Mouse (Mus musculus) gastrocnemius, adult 18-20 months (tissue): Measurements from ENCODE around the gene Olfr984. TPM values are rescaled to one million over a fixed set of nuclear protein-coding genes. Genes with fewer than 3 reads are reported as not detected.

Source experiments
- DNase-seq: peaks from one replicate; pipeline ENCODE4 v3.0.0; 2021; ENCODE audit warnings: low spot score
- long read RNA-seq, 2 experiments: library from polyadenylated mRNA; stranded (forward); transcript quantifications; one replicate each; pipeline ENCODE4 v2.0.0; 2021
- total RNA-seq, 2 experiments: library from RNA; stranded (reverse); gene quantifications; 2 replicates each; pipeline ENCODE4 v1.2.3; 2021

The Olfr984 gene
- total RNA-seq, result not detected
- long read RNA-seq, experiment 1, result 0 reads
- long read RNA-seq, experiment 2, result 0 reads

GRCm38 (mm10) chr9:40114106-40114505, at the start of gene Olfr984:
TSS of gene Olfr984 (minus strand) at chr9:40114206.
- no peak for DNase-seq

- no peak for DNase-seq
Observed at GRCm38 (mm10) chr9:40155118-40155644, 41.2 kb upstream of the Olfr984 start.

GRCm38 (mm10) chr9:40141544-40141943, 27.5 kb upstream of the Olfr984 start:
- no peak for DNase-seq

DNA sequence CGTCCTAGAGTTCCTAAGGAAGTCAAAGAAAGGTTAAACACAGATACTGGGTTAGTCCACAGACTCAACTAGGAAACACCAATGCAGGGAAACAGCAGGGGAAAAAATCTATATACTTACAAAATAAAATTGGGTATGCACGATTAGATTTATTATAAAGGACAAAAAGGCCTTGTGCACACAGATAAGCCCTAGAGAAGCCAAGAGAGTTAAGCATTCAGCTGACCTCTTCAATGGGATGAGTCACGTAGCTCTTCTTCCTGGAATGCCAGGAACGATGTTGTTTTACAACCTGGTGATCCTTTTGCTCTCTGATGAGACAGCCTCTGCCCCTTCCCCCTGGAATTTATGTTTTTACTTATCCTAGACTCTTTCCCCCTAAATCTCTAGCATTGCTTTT, 25.5 kb upstream of the Olfr984 start:
- DNase-seq, result no peak

- no peak for DNase-seq
Observed at GRCm38 (mm10) chr9:40136987-40137688, 23.1 kb upstream of the Olfr984 start.

- no peak for DNase-seq
Observed at GRCm38 (mm10) chr9:40130556-40130955, 16.6 kb upstream of the Olfr984 start.

DNA sequence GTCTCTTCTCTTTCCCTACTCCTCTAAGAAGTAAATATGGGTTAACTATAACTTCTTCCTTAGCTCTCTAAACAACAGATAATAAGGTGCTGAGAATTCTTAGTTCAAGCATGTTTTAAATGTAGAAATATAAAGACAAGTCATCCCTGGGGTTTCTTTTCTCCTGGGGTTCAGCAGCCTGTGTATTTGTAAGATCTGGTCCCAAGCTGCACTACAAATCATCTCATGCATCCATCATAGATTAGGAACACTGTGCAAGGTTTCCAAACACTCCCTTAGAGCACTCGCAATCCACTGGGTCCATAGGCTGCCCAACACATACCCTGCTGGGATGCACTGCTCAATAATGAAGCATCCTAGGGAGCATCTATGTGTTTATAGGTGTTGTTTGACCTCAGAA, 16.1 kb upstream of the Olfr984 start, which contains the start of gene Olfr985:
Gene Olfr985, minus strand, starts transcription at position 101 of the 400 bp plus-strand sequence.
- DNase-seq, result no peak

- DNase-seq, result no peak
Observed at GRCm38 (mm10) chr9:40117287-40117659, 3.3 kb upstream of the Olfr984 start.

GRCm38 (mm10) chr9:40116645-40117286, 2.8 kb upstream of the Olfr984 start:
- DNase-seq, result peak; percentile 55

DNA sequence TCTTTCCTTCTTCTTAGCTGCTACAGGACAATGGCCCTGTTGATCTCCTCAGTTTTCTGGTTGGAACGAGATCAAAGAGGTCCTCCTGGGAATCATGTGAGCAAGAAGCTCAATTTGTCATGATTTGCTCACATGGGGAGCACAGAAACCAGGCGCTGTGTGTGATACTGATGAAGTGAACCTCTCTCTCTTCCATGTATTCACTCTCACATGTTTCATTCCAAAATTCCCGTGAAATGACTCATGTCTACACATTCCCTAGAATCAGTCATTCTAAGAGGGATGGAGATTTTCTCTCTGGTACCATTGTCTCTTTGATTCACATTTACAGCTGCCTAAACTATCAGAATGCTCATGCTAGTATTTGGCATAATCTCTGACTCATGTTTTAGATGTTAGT, 19.2 kb downstream of the Olfr984 start:
- DNase-seq, result no peak

DNA sequence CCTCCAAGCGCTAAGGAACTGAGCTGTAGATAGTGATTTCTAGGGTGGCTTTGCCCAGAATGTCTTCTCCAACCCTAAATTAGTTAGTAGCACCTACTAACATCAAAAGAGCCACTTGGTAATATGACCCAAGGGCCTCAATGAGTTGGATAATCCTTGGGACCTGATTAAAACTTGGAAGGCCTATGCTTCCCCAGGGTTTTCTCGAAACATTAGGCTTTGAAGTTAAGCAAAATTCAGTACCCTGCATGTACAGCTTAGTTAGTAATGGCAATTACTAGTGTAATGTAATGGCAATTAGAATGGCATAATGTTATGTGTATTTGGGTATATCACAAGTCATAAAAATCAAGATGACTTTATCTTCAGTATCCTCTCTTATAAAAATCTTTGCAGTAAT, 20.5 kb downstream of the Olfr984 start, which contains the start of gene Olfr983:
Gene Olfr983, minus strand, starts transcription at position 101 of the 400 bp plus-strand sequence.
- no peak for DNase-seq

DNA sequence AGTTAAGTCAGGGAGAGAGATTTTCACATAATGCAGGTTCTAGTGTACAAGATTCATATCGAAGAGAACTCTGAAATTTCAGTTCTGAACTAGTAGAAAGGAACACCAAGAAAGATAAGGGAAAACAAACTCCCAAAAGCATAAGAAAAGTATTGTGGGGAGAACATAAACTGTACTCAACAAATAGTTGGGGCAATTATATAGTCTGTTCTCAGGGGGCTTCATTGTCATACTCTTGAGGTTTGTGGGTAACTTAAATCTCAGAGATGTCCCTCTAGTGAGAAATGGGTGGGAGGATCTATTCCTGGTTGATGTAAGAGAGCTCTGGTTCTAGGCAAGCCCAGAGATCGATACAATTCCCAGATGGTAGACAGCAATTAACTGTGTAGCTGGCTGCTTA, 40.5 kb downstream of the Olfr984 start, which contains the start of gene Olfr982:
Gene Olfr982, plus strand, starts transcription at position 301 of the 400 bp plus-strand sequence.
- DNase-seq, result no peak

GRCm38 (mm10) chr9:40050138-40050537, 63.9 kb downstream of the Olfr984 start:
- no peak for DNase-seq

Other genes with a start within 250 kb of the Olfr984 start
- not detected for gene Olfr972, start 247.8 kb downstream of the Olfr984 start, total RNA-seq
- not detected for gene Olfr229, start 206.9 kb downstream of the Olfr984 start, total RNA-seq
- not detected for gene Olfr974, start 176.7 kb downstream of the Olfr984 start, total RNA-seq
- not detected for gene Olfr975, start 162.2 kb downstream of the Olfr984 start, total RNA-seq
- not detected for gene Olfr976, start 153.1 kb downstream of the Olfr984 start, total RNA-seq
- gene Olfr978, start 122.1 kb downstream of the Olfr984 start, total RNA-seq, result not detected
- gene Olfr979, start 110.7 kb downstream of the Olfr984 start, total RNA-seq, result not detected
- gene Olfr980, start 104.6 kb downstream of the Olfr984 start, total RNA-seq, result not detected
- not detected for gene Olfr981, start 92.7 kb downstream of the Olfr984 start, total RNA-seq
- not detected for gene Olfr982, start 40.4 kb downstream of the Olfr984 start, total RNA-seq
- gene Olfr983, start 20.6 kb downstream of the Olfr984 start, total RNA-seq, result not detected
- not detected for gene Olfr985, start 16.0 kb upstream of the Olfr984 start, total RNA-seq
- gene Tmem225, start 33.9 kb upstream of the Olfr984 start, total RNA-seq, result not detected
- not detected for gene Olfr986, start 66.7 kb upstream of the Olfr984 start, total RNA-seq
- 1 to 10 TPM; 1.3 to 1.6 TPM for gene Zfp202, start 78.1 kb upstream of the Olfr984 start, total RNA-seq
- gene Scn3b, start 155.0 kb upstream of the Olfr984 start, total RNA-seq, result 1 to 10 TPM; 1.1 to 2.3 TPM